Mouse (Mus musculus) WW6 (cell line): ENCODE results near the gene Ccser1.

Experiments
- DNase-seq: peaks from one replicate; pipeline ENCODE4 v3.0.0-alpha.2; 2013; ENCODE audit warnings: low read depth, low spot score

Ccser1 gene

GRCm38 (mm10) chr6:61179949-61180755 lies at the start of gene Ccser1:
Gene Ccser1, plus strand, starts transcription at chr6:61180324.
- DNase-seq: no peak

DNA sequence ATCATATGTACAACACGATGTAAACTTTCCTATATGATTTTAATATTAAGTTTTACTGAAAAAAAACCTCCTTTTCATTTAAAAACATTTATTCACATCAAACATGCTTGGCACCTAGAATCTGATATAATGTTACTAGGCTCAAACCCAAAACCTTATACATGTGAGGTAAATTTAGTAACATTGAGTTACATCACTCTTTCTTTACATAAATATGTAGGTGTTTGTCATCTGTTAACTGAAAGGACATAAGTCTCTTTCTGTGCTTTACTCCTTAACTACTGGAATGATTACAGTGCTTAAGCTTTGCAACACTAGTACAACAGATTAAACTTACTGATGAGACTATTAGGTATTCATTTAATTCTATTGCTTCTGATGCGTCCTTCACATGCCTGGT lies 43.7 kb upstream of the Ccser1 start:
- DNase-seq: no peak

GRCm38 (mm10) chr6:61143031-61143430 lies 37.1 kb upstream of the Ccser1 start:
- no peak for DNase-seq

GRCm38 (mm10) chr6:61152924-61153323 lies 27.2 kb upstream of the Ccser1 start:
- no peak for DNase-seq

GRCm38 (mm10) chr6:61154654-61155053 lies 25.5 kb upstream of the Ccser1 start:
- no peak for DNase-seq

- DNase-seq: no peak
Observed at GRCm38 (mm10) chr6:61155059-61155629, 25.0 kb upstream of the Ccser1 start.

GRCm38 (mm10) chr6:61155718-61156117 lies 24.4 kb upstream of the Ccser1 start:
- no peak for DNase-seq

DNA sequence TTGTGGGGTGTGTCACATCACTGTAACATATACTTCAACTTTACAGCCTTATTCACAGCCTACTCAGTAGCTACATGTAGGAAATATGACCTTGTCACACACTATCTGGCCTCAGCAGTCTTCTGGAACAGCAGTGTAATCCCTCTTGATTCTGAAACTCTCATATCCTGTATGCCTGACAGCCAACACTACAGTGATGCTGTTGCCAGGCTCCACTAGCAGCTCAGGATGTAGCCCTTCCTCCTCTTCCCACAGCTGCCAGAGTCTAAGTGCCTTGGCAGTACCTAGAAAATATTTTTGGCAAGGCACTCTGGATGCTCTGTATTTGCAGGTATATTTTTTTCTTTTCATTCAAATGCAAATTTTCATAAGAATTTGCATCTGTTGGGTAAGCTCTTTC lies 18.0 kb upstream of the Ccser1 start:
- DNase-seq: no peak

GRCm38 (mm10) chr6:61166891-61167290 lies 13.2 kb upstream of the Ccser1 start:
- no peak for DNase-seq

DNA sequence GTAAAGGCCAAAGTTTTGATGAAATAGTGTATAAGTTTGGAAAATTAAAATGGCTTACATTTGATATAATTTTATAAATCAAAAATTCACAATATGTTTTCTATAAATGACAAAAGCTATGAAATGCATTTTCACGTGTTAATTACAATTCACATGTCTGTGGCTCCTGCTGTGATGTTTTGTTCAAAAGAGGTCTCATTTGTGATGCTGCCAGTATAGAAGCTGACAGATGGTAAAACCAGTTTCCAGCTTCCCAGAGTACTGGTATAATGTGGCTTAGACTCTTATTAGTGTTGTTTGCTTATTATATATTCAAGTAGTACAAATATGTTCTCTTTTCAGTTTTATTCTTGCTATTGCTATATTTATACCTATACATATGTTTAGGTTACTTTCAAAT lies 4.0 kb upstream of the Ccser1 start:
- no peak for DNase-seq

DNA sequence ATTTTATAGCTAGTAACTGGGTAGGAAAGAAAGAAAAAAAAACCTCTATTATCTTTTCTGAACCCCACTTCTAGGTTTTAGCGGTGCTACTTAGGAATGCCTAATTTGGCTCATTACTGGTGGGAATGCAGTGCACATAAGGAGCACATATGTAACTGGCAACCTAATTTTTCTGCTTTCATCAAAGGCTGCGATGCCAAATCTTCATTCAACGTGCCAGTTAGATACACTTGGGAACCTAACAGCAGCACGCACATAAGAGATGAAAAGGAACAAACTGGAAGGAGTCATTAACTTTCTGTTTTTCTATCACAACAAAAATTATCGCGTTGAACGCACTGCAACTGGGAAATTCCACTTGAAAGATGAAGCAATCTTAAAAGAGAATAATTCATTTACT lies 2.6 kb upstream of the Ccser1 start:
- no peak for DNase-seq

DNA sequence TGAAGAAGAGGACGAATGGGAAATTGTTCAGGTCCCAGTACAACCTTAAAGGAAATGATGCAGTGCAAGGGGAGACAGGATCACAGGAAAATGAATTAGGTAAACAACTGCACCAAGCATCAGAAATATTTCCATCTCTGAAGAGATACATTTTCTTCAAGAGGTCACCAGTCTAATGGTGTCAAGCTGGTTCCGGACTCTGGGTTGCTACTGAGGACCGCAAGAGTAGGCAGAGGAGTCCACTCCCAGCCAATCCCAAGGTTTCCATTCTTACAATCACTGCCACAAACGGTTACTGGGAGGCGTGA lies 529 bp upstream of the Ccser1 start:
- no peak for DNase-seq

GRCm38 (mm10) chr6:61180756-61181191 lies 650 bp downstream of the Ccser1 start:
- DNase-seq: no peak

DNA sequence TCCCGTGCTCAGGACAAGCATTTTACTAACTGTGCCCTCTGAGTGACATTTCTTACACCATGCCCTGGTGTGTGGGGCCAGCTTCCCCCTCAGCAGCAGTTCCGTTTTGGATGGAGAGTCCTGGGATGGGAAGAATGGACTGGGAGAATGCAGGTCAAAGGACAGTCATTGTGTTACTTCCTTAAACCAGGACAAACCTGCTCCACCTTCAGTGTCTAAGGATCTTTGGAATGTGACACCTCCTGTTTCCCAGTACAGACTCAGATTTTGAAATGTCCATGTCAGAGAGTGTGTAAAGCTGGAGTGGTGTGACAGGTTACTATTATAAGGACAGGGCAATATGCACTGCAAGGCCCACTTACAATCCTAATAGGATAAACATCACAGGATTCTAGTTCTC lies 8.9 kb downstream of the Ccser1 start:
- no peak for DNase-seq

- no peak for DNase-seq
Observed at GRCm38 (mm10) chr6:61191597-61192386, 11.7 kb downstream of the Ccser1 start.

DNA sequence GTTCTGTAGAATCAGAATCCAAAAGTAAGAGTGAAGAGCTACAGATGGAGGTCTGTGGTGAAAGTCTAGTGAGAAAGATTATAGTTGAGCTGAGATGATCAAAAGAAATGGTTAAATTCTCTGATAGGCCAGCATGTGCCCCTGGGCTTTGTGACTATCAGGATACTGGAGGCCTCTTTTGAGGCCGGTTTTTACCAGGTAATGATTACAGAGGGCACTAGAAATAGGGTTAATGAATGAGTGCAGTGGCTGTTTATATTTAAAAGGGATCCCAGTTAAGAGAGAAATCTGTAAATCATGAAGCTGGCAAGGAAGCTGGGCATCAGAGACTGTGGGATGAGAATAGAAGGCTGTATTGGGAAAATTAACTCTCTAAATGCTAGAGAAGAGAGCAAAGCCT lies 23.2 kb downstream of the Ccser1 start:
- no peak for DNase-seq

DNA sequence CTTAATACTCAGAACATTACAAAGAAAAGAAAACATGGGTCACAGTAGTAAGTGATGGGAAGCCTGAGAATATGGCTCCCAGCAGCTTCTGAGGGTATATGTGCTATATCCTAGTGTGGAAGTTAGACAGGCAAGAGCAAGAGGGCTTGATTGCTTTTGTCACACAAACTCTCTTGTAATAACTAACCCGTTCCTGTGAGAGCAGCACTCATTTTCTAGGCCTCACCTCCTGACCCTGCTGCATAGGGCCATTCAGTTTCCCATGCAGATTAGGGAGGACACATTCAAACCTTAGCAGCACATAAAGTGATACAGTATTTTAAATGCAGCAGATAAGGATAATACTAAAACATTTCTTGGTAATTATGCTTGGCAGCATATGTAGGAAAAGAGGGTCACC lies 25.9 kb downstream of the Ccser1 start:
- DNase-seq: no peak

- DNase-seq: no peak
Observed at GRCm38 (mm10) chr6:61206619-61207018, 26.5 kb downstream of the Ccser1 start.

- DNase-seq: no peak
Observed at GRCm38 (mm10) chr6:61210061-61210737, 30.1 kb downstream of the Ccser1 start.

- DNase-seq: no peak
Observed at GRCm38 (mm10) chr6:61215705-61216104, 35.6 kb downstream of the Ccser1 start.

- DNase-seq: no peak
Observed at GRCm38 (mm10) chr6:61216514-61216913, 36.4 kb downstream of the Ccser1 start.

DNA sequence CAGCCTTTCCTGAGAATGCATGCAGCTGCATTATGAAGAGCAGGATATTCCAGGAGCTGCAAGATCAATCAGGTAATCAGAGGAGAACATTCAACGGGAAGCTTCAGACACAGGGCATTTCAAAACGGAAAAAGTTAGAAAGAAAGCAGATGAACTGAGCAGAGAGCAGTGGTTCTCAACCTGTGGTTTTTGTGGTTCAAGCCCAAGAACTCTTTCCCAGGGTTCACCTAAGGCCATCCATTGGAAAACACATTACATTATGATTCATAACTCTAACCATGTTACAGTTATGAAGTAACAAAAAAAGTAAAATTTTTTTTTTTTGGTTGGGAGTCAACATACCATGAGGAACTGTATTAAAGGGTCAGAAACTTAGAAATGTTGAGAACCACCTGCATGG lies 37.6 kb downstream of the Ccser1 start:
- DNase-seq: no peak
